Mouse (Mus musculus): ENCODE measurements at regions not wholly inside any gene's neighbourhood (a gene's known extent, or its start where the extent isn't known, plus 50 kb on each side); places are given as distances from the start of the nearest gene placed in this dataset.

- Histone ChIP-seq H3K9ac (replicated peaks) (no peak overlapping the region), H3K36me3 (no peaks in the 10 kb centered on the region), H3K4me1 (no peaks in the 10 kb centered on the region), H3K27ac (replicated peaks) (no peak overlapping the region), H3K27me3 (no peaks in the 10 kb centered on the region), H3K4me3 (no peak overlapping the region), H3K9me3 (no peaks in the 10 kb centered on the region), H3K4me2 (replicated peaks) (no peak overlapping the region)
- ATAC-seq (replicated peaks), result no peak
- 70% methylated on average over 3 of the region's 3 CpGs for WGBS
These were observed 200.8 kb upstream of the Dapk1 start for GRCm38 (mm10) chr13:60400764-60401487.

GRCm38 (mm10) chr13:60403471-60403870 is 198.3 kb upstream of the Dapk1 start:
- ATAC-seq (replicated peaks), result no peak
- Histone ChIP-seq H3K4me2 (replicated peaks) (no peak overlapping the region), H3K36me3 (no peaks in the 10 kb centered on the region), H3K27me3 (no peaks in the 10 kb centered on the region), H3K9me3 (no peaks in the 10 kb centered on the region), H3K4me3 (no peak overlapping the region), H3K27ac (replicated peaks) (no peak overlapping the region), H3K9ac (replicated peaks) (no peak overlapping the region), H3K4me1 (no peaks in the 10 kb centered on the region)
- 94% methylated on average over 3 of the region's 3 CpGs for WGBS

DNA sequence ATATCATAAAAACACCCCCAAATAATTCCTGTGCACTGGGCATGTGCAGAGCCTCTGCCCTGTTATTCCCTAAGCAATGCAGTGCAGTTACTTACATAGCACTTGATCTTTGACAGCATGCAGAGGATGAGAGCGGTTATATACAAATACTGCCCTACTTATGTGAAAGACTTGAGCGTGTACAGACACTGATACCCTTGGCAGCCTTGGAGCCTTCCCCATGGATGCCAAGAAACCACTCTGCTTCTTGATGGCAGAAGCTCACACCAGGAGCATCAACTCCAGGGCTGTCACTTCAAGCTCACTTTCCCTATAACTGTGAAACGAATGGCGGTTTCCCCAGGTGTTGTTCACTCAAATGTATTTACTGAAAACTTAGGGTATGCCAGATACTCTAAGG is 194.4 kb upstream of the Dapk1 start:
- H3K4me1 ChIP-seq, result no peaks in the 10 kb centered on the region
- WGBS, result 82% methylated on average over 4 of the region's 4 CpGs
- ATAC-seq (replicated peaks), result no peak
- no peak overlapping the region for H3K4me2 ChIP-seq (replicated peaks)
- no peak overlapping the region for H3K4me3 ChIP-seq
- H3K9ac ChIP-seq (replicated peaks), result no peak overlapping the region
- no peaks in the 10 kb centered on the region for H3K27me3 ChIP-seq
- H3K9me3 ChIP-seq, result no peaks in the 10 kb centered on the region
- no peak overlapping the region for H3K27ac ChIP-seq (replicated peaks)
- H3K36me3 ChIP-seq, result no peaks in the 10 kb centered on the region

GRCm38 (mm10) chr13:60409706-60410502 is 191.8 kb upstream of the Dapk1 start:
- H3K4me3 ChIP-seq, result no peak overlapping the region
- H3K4me2 ChIP-seq (replicated peaks), result no peak overlapping the region
- H3K9me3 ChIP-seq, result no peaks in the 10 kb centered on the region
- no peaks in the 10 kb centered on the region for H3K36me3 ChIP-seq
- no peak for ATAC-seq (replicated peaks)
- no peaks in the 10 kb centered on the region for H3K27me3 ChIP-seq
- H3K4me1 ChIP-seq, result no peaks in the 10 kb centered on the region
- no peak overlapping the region for H3K27ac ChIP-seq (replicated peaks)
- H3K9ac ChIP-seq (replicated peaks), result no peak overlapping the region
- WGBS, result 76% methylated on average over 14 of the region's 14 CpGs

DNA sequence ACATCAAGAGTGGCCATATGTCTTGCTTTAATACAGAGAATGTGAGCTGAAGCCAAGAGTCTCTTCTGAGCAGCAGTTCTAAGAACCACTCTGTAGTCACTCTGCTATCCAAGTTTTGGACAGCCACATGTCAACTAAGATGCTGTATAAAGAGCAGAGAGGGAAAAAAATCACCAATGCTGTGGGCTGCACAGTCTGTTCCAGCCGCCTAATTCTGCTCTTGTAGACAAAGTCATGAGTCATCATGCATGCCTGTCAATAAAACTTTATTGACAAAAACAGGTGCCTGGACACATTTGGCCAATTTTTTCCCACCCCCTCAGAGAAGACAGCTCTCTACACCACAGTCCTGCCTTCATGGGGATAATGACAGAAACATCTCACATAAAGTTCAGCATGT is 185.7 kb upstream of the Dapk1 start:
- Histone ChIP-seq H3K4me1 (no peaks in the 10 kb centered on the region), H3K27ac (replicated peaks) (no peak overlapping the region), H3K36me3 (no peaks in the 10 kb centered on the region), H3K4me2 (replicated peaks) (no peak overlapping the region), H3K4me3 (no peak overlapping the region), H3K9me3 (no peaks in the 10 kb centered on the region), H3K9ac (replicated peaks) (no peak overlapping the region), H3K27me3 (no peaks in the 10 kb centered on the region)
- no peak for ATAC-seq (replicated peaks)
- 79% methylated on average over 1 of the region's 1 CpGs for WGBS

GRCm38 (mm10) chr13:60417015-60417414 is 184.7 kb upstream of the Dapk1 start:
- 91% methylated on average over 8 of the region's 8 CpGs for WGBS
- Histone ChIP-seq H3K4me2 (replicated peaks) (no peak overlapping the region), H3K27me3 (no peaks in the 10 kb centered on the region), H3K4me1 (no peaks in the 10 kb centered on the region), H3K4me3 (no peak overlapping the region), H3K9me3 (no peaks in the 10 kb centered on the region), H3K36me3 (no peaks in the 10 kb centered on the region), H3K27ac (replicated peaks) (no peak overlapping the region), H3K9ac (replicated peaks) (no peak overlapping the region)
- no peak for ATAC-seq (replicated peaks)

DNA sequence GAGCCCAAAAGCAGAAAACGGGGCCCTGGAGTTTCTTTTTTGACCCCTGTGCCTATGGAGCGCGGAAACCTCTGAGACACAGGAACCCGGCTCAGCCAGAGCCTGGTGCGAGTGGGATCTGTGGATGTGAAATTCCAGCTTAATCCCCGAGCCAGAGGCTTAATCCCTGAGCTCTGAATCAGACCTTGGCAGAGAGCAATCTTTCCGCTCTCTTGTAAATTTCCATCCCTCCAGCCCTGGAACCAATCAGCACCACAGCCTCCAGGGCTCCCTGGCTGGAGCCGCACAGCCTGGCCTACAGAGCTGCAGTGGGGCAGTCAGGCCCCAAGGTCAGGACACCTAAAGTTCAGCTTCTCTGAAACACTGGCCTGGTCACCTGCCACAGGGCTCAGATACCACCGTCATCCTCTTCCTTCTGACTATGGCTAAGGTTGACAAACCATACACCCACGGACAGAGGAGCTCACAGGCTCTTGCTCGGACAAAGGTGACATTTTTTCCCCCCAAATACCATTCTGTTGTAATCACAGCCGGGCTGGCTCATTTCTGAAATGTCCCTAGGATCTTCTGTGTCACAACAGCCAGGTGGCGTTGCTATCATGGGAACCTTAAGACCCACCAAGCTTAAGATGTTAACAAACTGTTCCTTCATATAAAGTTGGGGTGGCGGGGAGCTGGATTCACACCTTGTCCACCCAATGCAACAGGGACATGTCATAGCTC is 184.2 kb upstream of the Dapk1 start:
- no peak overlapping the region for H3K4me3 ChIP-seq
- WGBS, result 78% methylated on average over 14 of the region's 14 CpGs

GRCm38 (mm10) chr13:60420386-60420785 is 181.4 kb upstream of the Dapk1 start:
- 13% methylated on average over 7 of the region's 7 CpGs for WGBS
- Histone ChIP-seq H3K9me3 (no peaks in the 10 kb centered on the region), H3K36me3 (no peaks in the 10 kb centered on the region), H3K9ac (replicated peaks) (no peak overlapping the region), H3K4me1 (no peaks in the 10 kb centered on the region), H3K27me3 (no peaks in the 10 kb centered on the region), H3K27ac (replicated peaks) (no peak overlapping the region), H3K4me3 (no peak overlapping the region), H3K4me2 (replicated peaks) (no peak overlapping the region)
- ATAC-seq (replicated peaks), result no peak

More for the DNA sequence above, 184.2 kb upstream of the Dapk1 start:
- ATAC-seq (replicated peaks), result no peak
- no peaks in the 10 kb centered on the region for H3K27me3 ChIP-seq
- H3K9me3 ChIP-seq, result no peaks in the 10 kb centered on the region
- no peak overlapping the region for H3K4me2 ChIP-seq (replicated peaks)
- H3K4me1 ChIP-seq, result no peaks in the 10 kb centered on the region
- H3K9ac ChIP-seq (replicated peaks), result no peak overlapping the region
- H3K36me3 ChIP-seq, result no peaks in the 10 kb centered on the region
- H3K27ac ChIP-seq (replicated peaks), result no peak overlapping the region

GRCm38 (mm10) chr13:60420842-60421696 is 180.7 kb upstream of the Dapk1 start:
- no peaks in the 10 kb centered on the region for H3K36me3 ChIP-seq
- no peaks in the 10 kb centered on the region for H3K27me3 ChIP-seq
- no peak overlapping the region for H3K27ac ChIP-seq (replicated peaks)
- H3K4me2 ChIP-seq (replicated peaks), result no peak overlapping the region
- 40% methylated on average over 3 of the region's 3 CpGs for WGBS
- no peak for ATAC-seq (replicated peaks)
- H3K9me3 ChIP-seq, result no peaks in the 10 kb centered on the region
- no peak overlapping the region for H3K4me3 ChIP-seq
- H3K4me1 ChIP-seq, result no peaks in the 10 kb centered on the region
- no peak overlapping the region for H3K9ac ChIP-seq (replicated peaks)

- Histone ChIP-seq H3K9ac (replicated peaks) (no peak overlapping the region), H3K27ac (replicated peaks) (no peak overlapping the region), H3K4me2 (replicated peaks) (no peak overlapping the region), H3K4me1 (peaks cover 5% of the 10 kb centered on the region; the same call in 1 of the 2 replicates), H3K9me3 (no peaks in the 10 kb centered on the region), H3K36me3 (no peaks in the 10 kb centered on the region), H3K27me3 (no peaks in the 10 kb centered on the region), H3K4me3 (no peak overlapping the region)
- 71% methylated on average over 6 of the region's 6 CpGs for WGBS
- no peak for ATAC-seq (replicated peaks)
These were observed 177.5 kb upstream of the Dapk1 start for GRCm38 (mm10) chr13:60424267-60424666.

GRCm38 (mm10) chr13:60425140-60425539 is 176.6 kb upstream of the Dapk1 start:
- no peak overlapping the region for H3K27ac ChIP-seq (replicated peaks)
- no peak overlapping the region for H3K9ac ChIP-seq (replicated peaks)
- WGBS, result 61% methylated on average over 11 of the region's 11 CpGs
- ATAC-seq (replicated peaks), result no peak
- no peak overlapping the region for H3K4me3 ChIP-seq
- H3K27me3 ChIP-seq, result no peaks in the 10 kb centered on the region
- H3K4me2 ChIP-seq (replicated peaks), result no peak overlapping the region
- no peaks in the 10 kb centered on the region for H3K36me3 ChIP-seq
- peaks cover 5% of the 10 kb centered on the region; the same call in 1 of the 2 replicates for H3K4me1 ChIP-seq
- no peaks in the 10 kb centered on the region for H3K9me3 ChIP-seq

Data from forebrain, embryonic 15.5 days (tissue).